Mouse (Mus musculus) gastrocnemius, adult 8-10 months (tissue): Measurements from ENCODE around the gene Rpl18. TPM values are rescaled to one million over a fixed set of nuclear protein-coding genes. Genes with fewer than 3 reads are reported as not detected.

ENCODE experiments used
- DNase-seq, 2 experiments: peaks; one replicate each; pipeline ENCODE4 v3.0.0; 2022; ENCODE audit warnings: low spot score in 2 of 2
- total RNA-seq, 4 experiments: library from RNA; stranded (reverse); gene quantifications; 2 replicates each; pipeline ENCODE4 v1.2.4; 2022

The Rpl18 gene
- total RNA-seq, 4 experiments from 2014 or later, result 479 to 609 (median 594) TPM

DNA sequence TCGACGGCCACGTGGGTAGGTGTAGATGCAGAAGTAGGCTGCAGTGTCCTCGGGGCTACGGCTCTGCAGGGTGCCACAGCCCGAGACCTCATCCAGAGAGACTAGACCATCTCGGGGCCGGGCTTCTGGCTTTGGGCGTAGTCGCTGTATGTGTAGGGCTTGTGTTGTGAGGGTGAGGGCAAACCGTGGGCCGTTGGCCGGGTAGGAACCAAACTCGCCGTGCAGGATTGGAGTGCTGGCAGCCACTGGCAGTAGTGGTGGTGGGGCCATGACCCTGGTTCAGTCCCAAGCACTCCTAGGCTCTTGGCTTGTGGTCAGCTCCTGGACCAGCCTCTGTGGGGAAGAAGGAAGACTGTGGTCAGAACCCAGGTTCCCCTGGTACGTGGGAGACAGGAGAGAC, 1.9 kb upstream of the Rpl18 start:
- no peak for DNase-seq

DNA sequence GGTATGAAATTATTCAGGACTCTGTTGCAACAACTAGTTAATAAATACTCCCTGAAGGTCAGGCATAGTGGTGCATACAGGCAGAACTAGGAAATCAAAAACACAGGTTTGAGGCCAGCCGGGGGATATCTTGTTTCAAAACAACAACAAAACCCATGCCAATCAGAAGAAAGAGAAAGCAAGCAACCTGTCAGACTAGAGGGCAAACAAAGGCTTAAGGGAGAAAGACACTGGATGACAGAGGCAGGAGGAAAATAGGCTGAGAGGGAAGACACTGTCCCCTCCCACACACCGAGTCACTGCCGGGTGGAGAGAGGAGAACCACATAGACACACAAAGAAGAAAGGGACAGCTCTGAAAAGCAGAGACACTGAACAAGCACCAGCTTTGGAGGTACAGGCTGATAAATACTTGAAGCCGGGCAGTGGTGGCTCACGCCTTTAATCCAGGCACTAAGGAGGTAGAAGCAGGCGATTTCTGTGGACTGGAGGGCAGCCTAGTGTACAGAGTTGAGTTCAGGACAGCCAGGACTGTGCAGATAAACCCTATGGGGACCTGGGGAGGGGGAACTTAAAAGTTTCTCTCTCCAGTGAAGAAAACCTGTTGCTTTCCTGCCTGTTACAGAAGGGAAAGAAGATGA, 1.3 kb upstream of the Rpl18 start:
- DNase-seq, result no peak

DNA sequence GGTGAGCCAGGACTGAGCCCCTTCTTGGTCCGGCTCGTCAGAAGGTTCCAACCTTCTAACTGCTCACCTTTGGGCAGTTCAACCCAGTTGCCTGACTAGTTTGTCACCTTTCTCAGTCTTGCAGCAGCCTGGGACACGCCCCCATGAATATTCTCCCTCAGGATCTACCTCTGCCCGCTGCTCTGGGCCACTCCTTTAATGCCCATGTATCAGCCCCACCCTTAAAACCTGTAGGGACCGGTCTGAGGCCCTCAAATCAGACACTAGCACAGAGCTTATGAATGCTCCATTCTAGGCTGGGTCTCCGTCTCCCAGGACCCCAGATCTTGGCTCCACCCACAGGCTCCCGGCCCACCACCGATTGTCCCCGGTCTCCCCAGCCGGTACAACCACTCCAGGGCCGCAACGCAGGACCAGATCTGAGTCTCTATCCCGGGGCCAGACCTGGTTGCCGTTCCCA, 597 bp upstream of the Rpl18 start:
- DNase-seq, result no peak

GRCm38 (mm10) chr7:45715741-45716459, 643 bp downstream of the Rpl18 start:
- DNase-seq, result no peak

DNA sequence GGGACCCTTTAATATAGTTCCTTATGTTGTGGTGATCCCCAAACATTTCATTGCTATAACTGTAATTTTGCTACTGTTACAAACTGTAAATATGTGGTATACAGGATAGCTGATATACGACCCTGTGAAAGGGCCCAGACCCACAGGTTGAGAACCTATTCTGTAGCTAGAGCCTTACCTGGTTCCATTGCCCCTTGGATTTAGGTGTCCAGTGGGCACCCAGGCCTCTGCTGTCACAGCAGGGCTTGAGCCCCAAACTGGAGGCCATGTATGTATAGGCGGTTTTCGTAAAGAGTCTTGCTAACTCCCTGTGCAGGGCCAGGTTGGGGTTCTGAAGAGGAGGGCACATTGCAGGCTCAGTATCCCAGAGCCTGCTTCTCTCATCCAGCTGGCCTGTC, 1.2 kb downstream of the Rpl18 start:
- no peak for DNase-seq

DNA sequence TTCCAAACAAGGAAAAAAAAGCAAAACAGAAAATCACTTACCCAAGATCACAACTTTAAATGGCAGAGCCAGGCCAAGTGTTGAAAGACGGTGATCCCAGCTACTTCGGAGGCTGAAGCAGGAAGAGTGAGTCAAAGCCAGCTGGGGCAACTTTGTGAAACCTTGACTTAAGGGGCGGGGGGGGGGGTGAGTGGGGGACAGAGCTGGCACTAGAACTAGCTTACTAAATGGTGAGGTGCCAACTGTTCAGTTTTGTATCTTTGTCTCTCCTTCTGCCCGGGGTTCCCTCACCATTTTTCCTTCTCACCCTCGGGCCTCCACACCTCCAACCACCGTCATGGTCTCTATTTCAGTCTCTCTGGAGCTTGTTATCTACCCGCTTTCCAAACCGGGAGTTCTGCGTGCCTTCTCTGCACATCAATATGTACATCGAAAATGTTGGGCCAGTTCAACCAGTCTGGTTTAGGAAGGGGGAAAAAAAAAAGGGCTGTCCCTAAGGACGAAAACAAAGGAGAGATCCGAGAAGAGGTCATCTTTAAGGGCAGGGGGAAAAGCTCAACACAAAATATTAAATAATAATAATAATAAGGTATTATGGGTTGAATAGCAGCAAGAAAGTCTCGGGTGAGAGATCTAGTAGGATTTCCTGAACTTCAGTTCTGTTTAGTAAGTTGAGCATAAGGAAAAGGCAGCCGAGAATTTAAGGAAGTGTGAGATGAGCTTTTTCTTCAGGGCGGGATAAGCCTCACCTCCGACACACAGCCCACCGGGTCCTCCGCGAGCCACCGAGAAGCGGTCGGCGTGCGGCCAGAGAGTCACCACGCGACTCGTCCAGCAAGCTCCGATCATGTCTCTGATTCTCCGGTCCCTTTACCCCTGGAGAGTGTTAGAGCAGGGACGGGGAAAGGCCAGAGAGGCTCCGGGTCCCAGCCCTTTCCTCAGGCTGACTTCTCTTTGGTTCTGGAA, 2.0 kb downstream of the Rpl18 start:
- DNase-seq, result no peak

DNA sequence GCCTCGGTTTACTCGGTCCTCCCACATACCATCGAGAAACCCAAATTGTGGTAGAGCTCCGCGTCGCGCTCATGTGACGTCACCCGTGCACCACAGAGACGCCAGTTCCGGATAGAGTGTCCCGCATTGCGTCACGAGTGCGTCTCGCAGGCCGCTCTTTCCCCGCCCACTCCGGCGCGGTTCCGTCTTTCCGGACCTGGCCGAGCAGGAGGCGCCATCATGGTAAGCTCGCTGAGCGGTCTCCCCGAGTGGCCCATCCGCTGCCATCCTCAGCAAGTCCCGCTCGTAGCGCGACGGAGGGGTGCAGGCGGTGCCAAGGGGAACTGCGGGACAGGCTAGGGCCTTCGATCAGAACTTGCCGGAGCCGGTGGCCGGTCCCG, 2.7 kb downstream of the Rpl18 start, which contains the start of gene Sphk2:
Sphk2 (minus strand) TSS at position 85 of the 380 bp plus-strand sequence.
- peak; percentile 97 to 98 for DNase-seq

GRCm38 (mm10) chr7:45718331-45718730, 3.1 kb downstream of the Rpl18 start:
- no peak for DNase-seq

DNA sequence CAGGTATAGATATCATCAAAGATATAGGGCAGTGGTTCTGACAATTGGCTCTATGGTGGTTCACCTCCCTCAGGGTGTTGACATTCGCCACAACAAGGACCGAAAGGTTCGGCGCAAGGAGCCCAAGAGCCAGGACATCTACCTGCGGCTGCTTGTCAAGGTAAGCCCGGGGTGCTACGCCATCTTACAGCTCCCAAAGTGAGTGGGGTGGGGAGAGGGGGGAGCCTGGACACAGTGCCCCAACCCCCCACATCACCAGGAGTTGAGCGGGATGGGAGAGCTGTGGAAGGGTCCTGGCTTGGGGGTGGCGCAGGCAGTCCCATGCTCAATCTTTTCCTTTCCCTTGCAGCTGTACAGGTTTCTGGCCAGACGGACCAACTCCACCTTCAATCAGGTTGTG, 3.9 kb downstream of the Rpl18 start:
- DNase-seq, result no peak

DNA sequence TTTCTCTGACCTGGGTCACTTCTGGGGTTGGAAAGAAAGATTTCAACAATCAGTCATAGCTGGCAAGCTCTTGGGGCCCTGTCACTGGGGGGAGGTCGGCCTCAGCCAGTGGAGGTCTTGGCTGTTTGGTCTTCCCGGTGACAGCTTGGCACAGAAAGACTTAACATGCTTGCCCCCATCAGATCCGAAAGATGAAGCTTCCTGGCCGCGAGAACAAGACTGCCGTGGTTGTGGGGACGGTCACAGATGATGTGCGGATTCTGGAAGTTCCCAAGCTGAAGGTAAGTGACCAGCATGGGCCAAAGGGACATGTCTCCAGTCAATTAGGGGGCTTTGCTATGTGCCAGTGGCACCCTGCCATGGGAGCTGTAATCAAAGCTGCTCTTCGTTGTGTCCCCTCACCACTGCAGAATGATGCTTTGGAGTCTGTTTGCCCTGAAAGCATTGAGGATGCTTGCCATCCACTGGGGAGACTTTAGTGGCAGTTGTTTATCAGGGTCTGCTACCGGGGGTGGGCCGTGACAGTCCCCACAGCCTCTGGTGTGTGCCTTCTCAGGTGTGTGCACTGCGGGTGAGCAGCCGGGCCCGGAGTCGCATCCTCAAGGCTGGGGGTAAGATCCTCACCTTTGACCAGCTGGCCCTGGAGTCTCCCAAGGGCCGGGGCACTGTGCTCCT, 4.6 kb downstream of the Rpl18 start:
- no peak for DNase-seq

DNA sequence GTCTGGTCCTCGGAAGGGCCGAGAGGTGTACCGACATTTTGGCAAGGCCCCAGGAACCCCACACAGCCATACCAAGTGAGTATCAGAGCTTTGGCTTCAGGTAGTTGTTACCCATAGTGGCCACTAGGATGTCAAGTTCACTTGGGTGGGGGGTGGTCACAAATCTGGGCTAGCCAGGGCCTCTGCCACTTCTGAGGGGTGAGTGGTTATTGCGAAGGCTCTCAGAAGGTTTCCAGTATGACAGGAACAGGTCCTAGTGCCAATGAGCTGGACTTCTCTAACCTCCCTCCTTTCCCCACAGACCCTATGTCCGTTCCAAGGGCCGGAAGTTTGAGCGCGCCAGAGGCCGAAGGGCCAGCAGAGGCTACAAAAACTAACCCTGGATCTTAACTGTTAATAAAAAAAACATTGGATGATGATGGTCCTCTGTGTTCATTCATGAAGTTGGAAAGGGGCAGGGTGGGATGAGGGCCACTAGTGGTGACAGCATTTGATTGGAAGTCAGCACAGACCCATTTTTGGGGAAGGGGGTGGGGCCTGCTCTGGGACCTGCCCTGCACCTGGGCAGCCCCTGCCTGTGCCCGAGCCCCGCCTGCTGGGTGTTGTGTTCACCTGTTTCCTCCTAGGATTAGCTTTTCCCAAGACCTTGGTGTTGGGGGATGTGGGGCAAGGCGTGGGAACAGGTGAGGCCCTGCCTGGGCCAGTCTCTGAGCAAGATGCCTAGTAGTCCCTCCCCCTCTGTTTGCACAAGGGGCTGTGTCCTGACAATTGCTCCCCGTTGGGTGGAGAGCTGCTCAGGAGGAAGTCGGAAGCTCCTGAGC, 5.4 kb downstream of the Rpl18 start, which contains the start of gene Fam83e:
Fam83e (plus strand) TSS at position 800 of the 821 bp plus-strand sequence.
- DNase-seq, result no peak

DNA sequence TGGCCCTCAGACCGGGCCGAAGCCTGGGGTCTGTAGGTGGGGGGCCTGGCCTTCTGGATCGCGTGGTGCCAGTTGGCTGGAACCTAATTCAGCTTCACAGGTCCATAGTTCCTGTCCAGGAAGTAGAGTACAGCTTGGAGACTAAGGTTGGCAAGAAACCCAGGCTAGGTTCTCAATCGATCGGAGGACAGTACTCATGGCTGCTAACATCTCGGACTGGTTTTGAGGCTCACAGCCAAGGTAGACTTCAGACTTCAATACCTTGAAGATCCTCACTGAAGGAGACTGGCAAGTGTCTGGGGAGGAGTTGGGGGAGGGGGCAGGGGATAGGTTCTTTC, 5.9 kb downstream of the Rpl18 start:
- no peak for DNase-seq

DNA sequence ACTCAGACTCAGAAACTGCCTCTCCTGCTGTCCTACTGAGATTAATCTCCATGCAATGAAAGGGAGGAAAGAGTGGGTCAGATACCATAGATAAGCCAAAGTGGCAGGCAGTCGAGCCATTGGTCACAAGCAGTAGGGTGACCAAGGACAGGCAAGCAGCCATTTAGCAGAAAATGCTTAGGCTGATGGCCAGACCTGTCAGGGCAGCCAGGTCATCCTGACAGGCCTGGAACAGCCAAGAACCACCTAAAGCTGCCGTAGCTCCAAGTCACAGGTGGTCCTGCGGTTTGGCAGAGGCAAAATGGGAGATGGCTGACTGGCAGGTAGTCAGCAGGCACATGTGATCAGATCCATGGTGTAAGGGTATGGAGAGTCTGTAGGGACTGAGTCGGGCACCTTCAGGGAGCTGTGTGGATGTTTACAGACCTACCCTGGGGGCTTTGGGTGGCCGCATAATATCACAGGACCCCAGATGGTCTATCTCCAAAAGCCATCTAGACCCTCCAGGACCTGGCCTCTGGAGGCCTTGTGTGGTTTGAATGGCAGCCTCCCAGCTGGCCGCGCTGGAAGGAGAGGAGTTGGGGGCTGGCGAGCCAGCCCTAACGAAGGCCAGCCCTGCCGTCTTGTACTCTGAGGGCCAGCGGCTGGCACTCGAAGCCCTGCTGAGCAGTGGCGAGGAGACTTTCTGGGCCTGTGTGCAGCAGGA, 6.5 kb downstream of the Rpl18 start:
- no peak for DNase-seq

DNA sequence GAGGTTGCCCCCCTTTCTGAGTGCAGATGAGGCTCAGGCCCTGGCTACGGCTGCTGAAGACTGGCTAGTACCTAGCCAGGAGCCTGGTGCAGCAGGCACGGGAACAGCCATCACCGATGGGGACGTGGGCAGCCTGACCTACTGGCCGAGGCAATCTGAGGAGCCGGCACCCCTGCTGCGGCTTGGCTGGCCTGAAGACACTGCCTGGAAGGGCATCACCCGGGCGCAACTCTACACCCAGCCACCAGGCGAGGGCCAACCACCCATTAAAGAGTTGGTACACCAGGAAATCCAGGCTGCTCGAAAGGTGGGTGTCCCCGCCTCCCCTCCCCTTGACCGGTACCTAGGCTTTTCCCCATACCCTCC, 7.1 kb downstream of the Rpl18 start:
- no peak for DNase-seq

DNA sequence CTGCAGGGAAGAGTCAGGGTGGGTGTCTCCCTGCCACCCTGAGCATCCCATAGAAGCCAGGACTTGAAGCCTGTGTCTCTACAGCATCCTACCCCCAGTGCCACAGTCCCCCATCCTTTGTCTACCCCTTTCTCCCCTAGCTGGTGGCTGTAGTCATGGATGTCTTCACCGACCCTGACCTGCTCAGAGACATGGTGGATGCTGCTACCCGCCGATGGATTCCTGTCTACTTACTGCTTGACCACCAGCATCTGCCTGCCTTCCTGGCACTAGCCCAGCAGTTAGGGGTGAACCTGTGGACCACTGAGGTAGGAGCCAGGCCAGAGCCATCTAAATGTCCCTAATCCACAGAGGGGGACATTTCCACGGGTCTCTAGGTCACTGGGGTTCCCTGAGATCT, 8.0 kb downstream of the Rpl18 start:
- no peak for DNase-seq

- DNase-seq, result no peak
These were observed 8.5 kb downstream of the Rpl18 start for GRCm38 (mm10) chr7:45723781-45724180.

DNA sequence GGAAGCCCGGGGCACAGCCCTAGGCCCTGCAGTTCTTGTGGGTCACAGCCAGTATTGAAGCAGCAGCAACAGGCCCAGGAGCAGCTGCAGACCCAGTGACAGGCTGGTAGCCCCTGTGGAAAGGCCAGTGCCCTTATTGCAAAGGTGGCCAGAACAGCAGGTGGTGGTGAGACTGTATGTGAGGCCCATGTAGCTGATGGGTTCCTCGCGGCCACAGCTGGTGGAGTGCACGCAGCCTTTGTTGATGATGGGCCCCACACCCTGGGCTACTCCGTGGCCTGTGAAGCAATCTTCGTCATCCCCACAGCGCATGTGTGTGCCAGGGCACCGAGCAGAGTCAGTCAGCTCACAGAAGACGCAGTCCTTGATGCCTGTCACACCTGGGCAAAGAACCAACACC, 9.9 kb downstream of the Rpl18 start:
- DNase-seq, result no peak

- DNase-seq, result no peak
These were observed 10.5 kb downstream of the Rpl18 start, which contains the start of gene Spaca4 for GRCm38 (mm10) chr7:45725713-45726112. Gene Spaca4 (minus strand): TSS chr7:45725813.

DNA sequence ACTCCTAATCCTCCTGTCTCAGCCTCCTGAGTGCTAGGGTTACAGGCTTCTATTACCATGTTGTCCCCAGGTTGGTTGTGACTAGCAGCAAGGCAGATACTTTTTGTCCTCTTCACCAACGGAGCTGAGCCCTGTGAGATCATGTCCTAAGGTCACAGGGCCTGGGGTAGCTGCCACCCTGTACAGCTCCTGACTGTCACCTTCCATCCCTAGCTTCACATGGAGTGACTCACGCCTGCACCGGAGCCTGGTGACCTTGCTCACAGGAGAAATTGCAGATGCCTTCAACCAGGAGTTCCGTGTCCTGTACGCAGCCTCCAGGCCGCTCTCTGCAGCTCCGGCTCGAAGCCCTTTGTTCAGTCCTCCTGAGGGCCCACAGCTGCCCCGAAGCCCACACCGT, 11.2 kb downstream of the Rpl18 start:
- DNase-seq, result no peak

DNA sequence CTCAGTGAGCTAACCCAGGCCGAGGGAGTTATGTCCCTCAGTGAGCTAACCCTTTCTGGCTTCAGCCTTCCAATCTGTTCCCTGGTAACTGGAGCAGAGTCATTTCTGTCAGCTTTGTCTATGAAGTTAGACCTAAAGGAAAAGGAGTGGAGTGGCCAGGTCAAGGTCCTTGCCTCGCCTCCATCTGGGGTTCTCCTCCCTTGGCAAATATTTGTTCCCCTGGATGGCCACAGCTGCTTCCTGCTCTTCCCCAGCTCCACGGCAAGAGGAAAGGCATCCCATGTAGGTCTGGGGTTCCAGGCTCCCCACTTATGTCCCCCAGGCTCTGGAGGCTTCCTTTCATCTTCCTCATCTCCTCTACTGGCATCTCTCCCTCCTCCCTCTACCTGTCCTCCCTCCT, 12.4 kb downstream of the Rpl18 start:
- no peak for DNase-seq
